Mouse (Mus musculus): ENCODE results near the gene Treml2.
A peak's percentile ranks its signal among the peaks of the same experiment; 100 is the strongest.

Treml2 gene

DNA sequence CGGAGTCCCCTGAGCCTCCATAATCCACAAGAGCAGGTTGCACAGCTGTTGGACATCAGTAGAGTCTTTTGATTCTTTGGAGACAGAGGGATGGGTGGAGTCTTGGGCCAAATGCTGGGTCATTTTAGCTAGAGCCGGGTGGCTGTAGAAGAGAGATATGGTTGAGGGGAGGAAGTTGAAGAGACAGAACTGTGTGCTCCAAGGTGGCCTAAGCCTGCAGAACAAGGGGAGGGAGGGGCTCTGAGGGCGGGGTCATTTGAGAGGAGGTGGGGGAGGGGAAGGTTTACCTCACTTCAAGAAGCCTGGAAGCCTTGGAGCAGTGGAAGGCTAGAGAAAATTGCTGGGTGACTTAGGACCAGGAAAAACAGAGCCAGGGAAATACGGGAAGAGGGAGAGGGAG lies at the start of gene Treml2:
Treml2 (plus strand) TSS at position 296 of the 400 bp plus-strand sequence.
- no peak for DNase-seq (ENCODE audit: low spot score in 2 of 2)

DNA sequence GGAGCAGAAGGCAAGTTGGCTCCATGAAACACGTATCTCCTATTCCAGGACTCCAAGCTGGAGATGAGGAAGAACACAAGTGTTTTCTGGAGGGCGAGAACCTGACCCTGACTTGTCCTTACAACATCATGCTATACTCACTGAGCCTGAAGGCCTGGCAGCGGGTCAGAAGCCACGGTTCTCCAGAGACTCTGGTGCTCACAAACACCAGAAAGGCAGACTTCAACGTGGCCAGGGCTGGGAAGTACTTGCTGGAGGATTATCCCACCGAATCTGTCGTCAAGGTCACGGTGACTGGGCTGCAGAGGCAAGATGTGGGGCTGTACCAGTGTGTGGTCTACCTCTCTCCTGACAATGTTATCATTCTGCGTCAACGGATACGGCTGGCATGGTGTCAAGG lies 49.8 kb upstream of the Treml2 start:
- DNase-seq (ENCODE audit: low spot score in 2 of 2), result no peak

DNA sequence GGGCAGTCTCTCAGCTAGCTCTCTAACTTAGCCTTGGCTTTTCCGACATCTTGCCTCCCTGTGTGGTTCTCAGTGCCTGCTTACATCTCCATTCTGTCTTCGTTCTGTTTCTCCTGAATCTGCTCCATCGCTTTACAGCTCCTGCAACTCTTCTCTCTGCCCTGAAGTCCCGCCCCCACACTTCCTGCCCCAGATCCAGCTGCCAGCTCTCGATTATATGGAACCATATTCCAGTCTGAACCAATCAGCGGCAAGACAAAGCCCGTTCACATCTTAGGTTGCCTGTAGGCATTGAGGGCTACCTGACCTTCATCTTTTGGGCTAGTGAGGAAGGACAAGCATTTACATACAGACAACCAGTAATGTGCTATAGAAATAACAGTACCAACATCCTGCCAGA lies 48.7 kb upstream of the Treml2 start:
- DNase-seq (ENCODE audit: low spot score in 2 of 2), result no peak

DNA sequence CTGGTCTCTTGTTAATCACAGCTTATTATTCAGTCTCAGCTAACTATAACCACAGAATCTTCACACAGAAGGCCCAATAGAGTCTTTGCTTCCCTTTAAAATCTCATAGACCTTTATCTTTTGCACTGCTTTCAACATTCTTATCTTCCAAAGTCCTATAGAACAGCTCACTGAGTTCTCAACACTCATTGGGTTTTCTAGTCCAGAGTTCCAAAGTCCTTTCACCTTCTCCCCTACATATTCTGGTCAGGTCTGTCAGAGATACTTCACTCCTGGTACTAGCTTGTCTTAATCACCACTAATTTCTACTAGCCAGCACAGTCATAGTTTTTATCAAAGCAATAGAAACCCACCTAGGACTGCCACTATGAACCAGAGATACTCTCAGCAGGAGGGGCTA lies 42.7 kb upstream of the Treml2 start:
- no peak for DNase-seq (ENCODE audit: low spot score in 2 of 2)

DNA sequence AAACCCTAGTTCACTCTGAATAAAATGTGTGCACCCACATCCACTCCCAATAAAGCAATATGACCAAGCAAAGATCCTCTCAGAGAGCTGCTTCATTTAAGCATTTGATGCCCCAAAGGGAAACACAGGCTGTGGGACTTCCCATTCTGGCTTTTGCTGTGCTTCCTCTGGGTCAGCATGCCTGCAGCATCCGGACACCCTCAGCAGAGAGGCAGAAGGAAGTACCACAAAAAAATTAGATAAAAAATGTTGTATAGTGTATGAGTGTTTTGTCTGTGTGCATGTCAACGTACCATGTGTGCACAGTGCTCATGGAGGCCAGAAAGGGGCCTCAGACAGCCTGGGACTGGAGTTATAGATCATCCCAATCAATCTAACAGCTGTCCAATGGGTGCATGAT lies 37.4 kb upstream of the Treml2 start:
- no peak for DNase-seq (ENCODE audit: low spot score in 2 of 2)

DNA sequence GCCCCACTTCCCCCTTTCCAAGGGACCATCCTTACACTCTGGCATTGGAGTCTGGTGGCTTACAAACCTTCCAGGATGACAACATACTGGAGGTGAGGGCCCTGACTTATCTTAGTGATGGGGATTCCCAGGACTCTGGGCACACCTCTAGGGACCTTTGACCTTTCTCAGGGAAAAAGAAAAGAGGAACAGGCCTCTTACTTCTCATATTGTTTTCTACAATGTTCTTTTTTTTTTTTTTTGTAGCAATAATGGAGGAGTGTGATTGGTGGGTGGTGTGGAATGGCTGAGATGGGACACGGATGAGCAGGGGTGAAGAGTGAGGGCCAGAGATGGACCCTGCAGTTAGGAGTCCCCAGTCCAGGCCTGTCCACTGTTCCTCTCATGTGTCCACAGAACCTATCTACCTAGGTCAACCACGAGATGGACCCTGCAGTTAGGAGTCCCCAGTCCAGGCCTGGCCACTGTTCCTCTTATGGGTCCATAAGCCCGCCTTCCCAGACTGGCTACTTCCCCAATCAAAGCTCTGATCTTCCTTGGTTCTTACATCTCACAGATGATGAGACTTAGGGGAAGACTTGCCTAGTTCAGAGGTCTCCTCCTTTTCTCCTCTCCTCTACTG lies 35.4 kb upstream of the Treml2 start, which contains the start of gene Treml4:
Treml4 (plus strand) TSS at position 555 of the 622 bp plus-strand sequence.
- DNase-seq (ENCODE audit: low spot score in 2 of 2), result no peak

DNA sequence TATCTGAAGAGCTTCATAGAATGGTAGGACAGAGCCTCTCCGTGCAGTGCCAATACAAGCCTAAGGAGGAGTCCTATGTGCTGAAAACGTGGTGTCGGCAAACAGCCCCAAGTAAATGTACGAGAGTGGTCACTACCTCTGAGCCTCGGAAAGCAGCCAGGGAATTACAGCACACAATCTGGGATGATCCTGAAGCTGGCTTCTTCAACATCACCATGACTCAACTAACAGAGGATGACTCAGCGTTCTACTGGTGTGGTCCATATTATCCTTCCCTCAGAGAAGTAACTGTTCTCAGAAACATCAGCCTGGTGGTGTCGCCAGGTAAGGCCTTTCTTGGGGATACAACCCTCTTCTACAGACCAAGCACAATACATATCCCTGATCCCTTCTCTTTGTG lies 34.6 kb upstream of the Treml2 start:
- no peak for DNase-seq (ENCODE audit: low spot score in 2 of 2)

DNA sequence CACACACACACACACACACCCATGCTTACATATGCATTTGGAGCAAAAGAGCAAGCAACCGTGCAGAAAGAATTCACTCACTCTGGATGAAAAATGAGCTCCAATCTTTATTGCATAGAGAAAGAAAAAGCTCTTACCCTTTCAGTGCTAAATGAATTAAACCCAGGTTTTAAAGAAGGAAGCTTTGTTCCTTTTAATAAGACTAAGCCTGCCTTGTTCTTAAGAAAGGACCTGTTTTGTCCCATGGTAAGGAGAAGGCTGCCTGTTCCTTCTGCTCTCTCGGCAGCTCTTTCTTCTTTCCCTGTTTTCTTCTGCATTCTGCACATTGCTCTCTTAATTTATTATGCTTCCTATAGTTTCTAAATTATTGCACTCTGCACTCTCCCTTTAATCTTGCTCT lies 33.2 kb upstream of the Treml2 start:
- DNase-seq (ENCODE audit: low spot score in 2 of 2), result no peak

DNA sequence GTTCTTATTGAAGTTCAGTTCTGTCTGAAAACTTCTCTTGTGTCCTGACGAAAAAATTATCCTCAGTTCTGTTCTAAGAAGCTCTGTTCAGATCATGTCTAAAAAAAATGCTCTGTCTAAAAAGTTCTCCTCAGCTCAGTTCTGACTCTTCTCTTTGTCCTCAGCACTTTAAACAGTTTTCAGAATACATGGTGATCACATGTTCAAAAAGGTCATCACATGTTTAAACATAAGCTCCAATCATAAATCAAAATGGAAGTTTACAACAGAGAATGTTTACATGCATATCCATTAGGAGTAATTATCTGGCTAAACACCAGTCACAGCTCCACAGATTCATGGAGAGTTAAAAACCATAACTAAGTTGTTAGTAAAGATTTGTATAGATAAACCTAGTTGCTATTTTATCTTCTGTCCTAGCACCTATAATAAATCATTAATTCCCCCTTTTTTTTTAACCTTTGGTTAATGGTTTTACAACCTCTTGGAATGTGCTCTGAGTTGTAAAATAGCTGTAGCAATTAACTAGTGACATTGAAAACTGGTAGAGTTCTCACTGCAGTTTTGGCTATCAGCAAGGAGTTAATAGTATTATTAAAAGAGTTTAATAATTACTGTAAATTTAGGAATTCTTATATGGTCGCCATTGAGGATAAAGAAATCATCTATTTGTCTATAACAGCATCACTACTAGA lies 32.5 kb upstream of the Treml2 start:
- DNase-seq (ENCODE audit: low spot score in 2 of 2), result no peak

DNA sequence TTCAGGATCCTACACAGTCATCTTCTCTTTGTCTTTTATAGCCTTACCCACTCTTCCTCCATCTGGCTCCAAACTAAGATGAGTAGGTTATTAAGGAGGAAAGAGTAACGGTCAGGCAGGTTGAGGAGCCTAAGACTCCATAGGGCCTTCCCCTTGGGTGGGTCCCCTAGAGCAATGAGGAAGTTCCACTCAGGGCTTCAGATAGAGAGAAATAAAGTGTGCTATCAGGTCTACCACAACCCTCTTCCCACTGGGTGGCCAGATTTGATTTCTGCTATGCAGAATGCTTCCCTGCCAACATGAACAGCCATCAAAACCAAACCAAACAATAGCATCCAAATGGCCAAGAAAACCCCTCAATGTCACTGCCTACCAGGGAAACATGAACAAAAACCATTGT lies 31.7 kb upstream of the Treml2 start:
- no peak for DNase-seq (ENCODE audit: low spot score in 2 of 2)

DNA sequence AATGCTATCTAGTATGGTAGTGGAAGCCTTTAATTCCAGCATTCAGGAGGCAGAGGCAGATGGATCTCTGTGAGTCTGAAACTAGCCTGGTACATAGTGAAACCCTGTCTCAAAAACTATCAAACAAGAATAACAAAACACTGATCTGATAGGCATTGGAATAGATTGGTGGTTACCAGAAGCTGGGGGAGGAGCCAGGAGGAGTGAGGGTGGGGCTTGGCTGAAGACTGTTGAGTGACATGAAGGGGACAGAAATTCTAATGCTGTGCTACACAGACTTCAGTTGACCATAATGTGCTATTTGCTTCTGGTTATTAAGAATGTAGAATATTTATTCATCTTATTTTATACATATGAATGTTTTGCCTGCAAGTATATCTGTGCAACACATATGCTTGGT lies 31.0 kb upstream of the Treml2 start:
- DNase-seq (ENCODE audit: low spot score in 2 of 2), result no peak

DNA sequence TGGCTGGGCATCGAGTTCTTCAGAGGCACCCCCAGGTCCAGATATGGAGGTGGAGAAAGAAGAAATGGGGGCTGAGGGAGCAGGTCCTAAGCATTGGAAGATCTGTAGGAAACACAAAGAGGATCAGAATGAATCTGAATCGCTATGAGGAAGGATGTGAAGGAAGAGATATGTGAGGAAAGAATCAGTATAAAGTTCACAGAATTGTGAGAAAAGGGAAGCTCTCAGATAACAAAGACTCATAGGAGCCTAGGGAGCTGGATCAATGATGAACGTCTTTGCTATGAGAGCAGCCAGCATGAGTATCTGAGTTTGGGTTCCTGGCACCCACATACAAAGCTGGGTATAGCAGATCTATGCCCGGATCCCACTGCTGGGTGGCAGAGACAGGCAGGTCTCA lies 29.5 kb upstream of the Treml2 start:
- no peak for DNase-seq (ENCODE audit: low spot score in 2 of 2)

DNA sequence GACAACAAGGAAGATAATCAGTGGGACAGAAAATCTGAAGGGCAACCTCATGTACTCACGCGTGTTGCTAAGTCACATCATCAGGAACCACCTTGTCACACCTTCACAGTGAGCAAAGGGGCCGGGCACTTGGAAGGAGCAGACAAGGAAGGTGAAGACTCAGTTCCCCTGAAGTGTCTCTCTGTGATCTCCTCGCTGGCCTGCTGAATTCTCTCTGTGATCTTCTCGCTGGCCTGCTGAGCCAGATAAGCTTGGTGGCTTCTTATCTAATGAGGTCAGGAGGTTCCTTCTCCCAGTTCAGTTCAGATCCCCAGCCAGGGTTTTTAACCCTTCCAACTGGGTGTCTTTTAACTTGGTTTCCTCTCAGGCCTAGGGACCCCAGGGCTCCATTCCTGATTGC lies 27.1 kb upstream of the Treml2 start:
- DNase-seq (ENCODE audit: low spot score in 2 of 2), result no peak

DNA sequence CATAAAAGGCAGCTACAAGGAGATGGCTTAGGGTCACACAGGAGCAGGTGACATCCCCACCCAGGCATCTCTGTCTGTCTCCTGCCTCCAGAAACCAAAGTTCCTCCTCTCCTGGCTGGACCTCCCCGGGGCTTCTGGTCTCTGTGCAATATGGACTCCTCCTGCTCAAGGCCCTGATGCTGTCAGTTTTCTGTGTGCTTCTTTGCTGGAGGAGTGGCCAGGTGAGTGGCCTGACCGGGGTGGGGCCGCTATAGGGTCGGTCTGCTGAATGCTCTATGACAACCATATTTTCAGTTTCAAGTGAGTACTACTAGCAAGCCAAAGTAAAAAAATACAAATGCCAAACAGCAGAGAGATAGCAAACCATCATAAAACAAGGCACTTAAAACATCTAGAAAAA lies 26.7 kb upstream of the Treml2 start:
- no peak for DNase-seq (ENCODE audit: low spot score in 2 of 2)

DNA sequence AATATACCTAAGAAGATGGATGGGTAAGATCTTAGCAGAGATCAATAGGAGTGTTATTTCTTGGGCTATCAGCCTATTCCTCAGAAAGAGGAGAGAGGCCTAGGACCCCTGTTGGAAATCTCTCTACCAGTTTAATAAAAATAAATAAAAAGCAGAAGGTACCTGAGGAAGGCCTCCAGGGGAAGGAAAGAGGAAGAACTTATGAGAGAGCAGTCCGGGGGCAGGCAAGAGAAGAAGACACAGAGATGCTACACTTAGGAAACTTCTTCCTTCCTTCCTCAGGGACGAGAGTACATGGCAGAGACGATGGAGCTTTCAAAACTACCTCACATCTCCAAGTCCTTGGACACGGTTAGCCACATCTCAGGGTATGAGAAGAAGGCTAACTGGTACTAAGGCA lies 25.2 kb upstream of the Treml2 start:
- no peak for DNase-seq (ENCODE audit: low spot score in 2 of 2)

DNA sequence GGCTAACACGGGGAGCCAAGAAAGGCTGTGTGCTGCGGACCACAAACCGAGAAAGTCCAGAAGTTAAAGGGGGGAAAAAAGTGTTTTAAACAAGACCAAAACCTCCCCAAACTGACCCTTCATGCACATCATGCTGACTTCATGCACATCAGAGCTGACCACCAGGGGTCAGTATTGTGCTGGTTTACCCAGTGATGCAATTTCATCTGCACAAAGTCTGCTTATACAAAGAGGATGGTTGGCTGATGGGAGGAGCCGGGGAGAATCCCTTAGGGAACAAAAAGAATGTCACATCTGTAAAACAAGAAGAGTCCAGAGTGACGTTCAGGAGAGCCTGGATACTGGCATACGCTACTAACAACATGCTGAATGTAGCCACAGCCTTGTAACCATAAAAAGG lies 24.4 kb upstream of the Treml2 start:
- peak; percentile 86 to 90 for DNase-seq (ENCODE audit: low spot score in 2 of 2)

DNA sequence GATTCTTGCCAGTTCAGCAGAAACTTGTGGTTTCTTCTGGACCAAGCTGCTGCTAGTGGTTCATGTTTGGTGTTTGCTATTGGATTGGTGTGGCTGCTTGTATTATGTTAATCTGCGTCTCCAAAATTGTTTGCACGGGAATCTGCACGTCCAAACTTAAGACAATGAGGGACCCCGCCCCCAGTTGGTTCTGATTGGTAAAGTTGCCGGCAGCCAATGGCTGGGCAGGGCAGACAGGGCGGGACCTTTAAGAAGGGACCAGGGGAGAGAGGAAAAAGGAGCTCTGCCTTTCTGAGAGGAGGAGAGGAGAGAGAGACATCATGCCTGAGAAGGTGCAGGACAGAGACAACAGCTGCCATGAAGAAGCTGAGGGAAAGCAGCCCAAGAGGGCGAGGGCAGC lies 23.6 kb upstream of the Treml2 start:
- no peak for DNase-seq (ENCODE audit: low spot score in 2 of 2)

DNA sequence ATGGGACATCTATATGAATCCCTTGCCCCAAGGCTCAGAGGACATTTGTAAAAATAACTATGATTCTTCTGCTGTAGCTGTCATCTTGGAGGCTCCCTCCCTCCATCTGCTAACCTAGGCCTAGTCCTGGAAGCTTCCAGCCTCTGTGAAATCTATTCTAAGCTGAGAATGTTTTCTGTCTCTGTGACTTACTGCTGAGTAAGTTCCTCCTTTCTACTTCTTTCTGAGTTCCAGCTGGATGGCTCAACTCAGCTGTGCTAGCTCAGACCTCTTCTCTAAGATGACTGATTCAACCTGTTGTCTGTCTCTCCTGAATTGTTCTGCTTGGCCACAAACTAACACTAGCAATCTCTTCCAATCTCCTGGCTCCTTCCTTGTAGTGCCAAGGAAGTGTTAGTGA lies 20.9 kb upstream of the Treml2 start:
- no peak for DNase-seq (ENCODE audit: low spot score in 2 of 2)

DNA sequence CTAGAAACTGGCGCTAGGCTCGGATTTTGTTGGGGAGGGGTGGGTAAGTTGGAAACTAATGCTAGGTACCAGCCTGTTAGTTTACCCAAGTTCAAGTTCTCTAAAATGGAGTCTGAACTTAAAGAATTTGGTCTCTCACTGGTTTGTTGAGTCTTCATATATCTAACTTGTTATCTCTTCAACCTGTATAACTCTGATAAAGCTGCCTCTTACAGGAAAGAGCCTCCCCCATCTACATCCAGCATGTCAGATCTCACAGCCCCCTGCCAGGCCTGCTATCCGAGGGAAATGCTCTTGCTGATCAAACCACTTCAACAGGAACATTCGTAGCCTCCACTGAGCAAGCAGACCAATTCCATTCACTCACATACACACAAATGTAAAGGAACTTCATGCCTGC lies 20.3 kb upstream of the Treml2 start:
- DNase-seq (ENCODE audit: low spot score in 2 of 2), result no peak

DNA sequence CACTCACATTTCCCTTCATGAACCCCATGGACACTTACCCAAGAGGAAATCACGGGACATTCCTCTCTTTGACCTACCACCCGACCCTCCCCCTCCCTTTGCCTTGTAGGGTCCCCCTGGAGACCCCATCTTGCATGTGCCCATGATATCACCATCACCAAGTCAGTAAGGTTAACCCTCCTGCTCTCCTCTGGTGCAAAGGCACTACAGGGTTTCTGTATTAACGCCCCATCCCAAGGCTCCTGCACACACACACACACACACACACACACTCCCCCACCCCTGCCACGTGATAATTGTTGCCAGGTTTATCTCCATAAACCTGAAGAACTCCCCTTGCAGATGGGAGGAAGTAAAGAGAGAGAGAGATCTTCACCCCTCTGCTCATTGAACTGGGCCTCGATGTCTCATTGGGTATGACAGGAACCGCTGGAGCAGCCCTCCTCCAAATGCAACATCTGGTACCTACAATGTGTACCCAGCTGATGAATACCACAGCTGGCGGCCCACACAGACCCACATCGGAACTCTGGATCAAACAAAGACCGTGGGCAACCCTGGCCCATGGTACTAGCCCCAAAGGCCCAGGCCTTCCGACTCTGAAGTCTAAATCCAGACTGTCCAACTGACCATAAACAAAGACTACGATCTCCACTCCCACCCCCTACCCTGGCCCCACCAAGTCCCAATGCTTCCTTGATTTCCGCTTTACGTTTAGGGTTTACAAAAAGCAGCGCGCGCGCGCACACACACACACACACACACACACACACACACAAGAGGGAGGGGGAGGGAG lies 18.2 kb upstream of the Treml2 start:
- no peak for DNase-seq (ENCODE audit: low spot score in 2 of 2)

DNA sequence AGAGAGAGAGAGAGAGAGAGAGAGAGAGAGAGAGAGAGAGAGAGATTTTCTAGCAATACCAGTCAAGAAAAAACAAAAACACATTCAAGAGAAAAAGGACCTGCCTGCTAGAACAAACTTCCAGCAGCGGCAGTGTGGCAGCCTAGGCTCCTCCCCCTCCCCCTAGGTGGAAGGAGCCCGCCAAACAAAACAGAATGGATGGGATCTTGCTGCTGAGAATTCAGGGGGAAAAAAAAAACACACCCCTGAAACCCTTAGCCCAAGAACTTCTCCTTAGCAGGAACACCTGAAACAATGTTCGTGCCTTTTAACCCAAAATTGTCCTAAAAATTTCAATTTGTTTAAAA lies 17.6 kb upstream of the Treml2 start:
- no peak for DNase-seq (ENCODE audit: low spot score in 2 of 2)

DNA sequence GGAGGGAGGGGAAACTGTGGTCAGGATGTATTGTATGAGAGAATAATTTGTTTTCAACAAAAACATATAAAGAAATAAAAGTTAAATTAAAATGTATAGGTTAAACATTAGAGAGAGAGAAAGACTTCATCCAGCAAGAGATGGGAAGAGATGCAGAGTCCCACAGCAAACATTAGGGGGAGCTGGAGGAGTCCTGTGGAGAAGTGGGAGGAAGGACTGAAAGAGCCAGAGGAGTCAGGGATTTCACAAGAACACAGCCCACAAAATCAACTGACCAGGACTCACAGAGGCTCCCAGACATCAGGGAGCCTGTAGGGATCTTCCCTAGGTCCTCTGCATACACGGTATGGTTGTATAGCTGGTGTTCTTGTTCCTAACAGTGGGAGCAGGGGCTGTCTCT lies 12.5 kb upstream of the Treml2 start:
- no peak for DNase-seq (ENCODE audit: low spot score in 2 of 2)

DNA sequence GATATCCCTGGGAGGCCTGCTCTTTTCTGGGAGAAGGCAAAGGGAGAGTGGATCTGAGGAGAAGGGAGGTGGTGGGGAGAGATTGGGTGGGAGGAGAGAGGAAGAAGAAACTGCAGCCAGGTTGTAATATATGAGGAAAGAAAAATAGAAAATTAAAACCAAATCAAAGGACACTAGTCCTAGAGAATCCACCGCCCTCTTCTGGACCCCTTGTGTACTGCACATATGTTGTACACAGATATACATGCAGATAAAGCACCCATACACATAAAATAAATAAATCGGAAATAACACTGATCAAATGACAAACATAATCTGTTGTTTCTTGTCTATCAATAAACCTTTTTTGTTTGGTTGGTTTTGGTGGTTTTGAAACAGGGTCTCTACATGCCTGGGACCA lies 12.0 kb upstream of the Treml2 start:
- no peak for DNase-seq (ENCODE audit: low spot score in 2 of 2)
